Mouse (Mus musculus) heart, embryonic 14.5 days (tissue): ENCODE results near the gene Inka1. TPM values are rescaled to one million over a fixed set of nuclear protein-coding genes. Genes with fewer than 3 reads are reported as not detected.

Experiments used
- ATAC-seq: fragments of 200-750 bp; cut with Nextera tagmentation; 2 replicates; pipeline ENCODE4 v1.8.0; 2017; ENCODE audit warnings: low read depth, moderate TSS enrichment; ENCODE audit not compliant: insufficient number of reproducible peaks, insufficient read depth, low FRiP score
- H3K27ac ChIP-seq, 2 experiments: fragments of 200-500 bp in 1 of 2; fragments of 300-500 bp in 1 of 2; sonication (generic) in 1 of 2; replicated peaks in 1 of 2; 2 replicates each; pipeline ENCODE4 v1.5.1; 2012 to 2014; ENCODE audit warnings: low read depth in 2 of 2, low read length in 2 of 2, control low read depth in 1 of 2, mild to moderate bottlenecking in 1 of 2, mixed read lengths in 1 of 2; ENCODE audit not compliant: control insufficient read depth in 1 of 2, insufficient read depth in 1 of 2
- H3K27me3 ChIP-seq: fragments of 300-500 bp; sonication (generic); 2 replicates; pipeline ENCODE4 v1.6.1; 2014; ENCODE audit warnings: mild to moderate bottlenecking, low read length, control low read depth; ENCODE audit not compliant: control insufficient read depth, insufficient read depth
- H3K36me3 ChIP-seq: fragments of 300-500 bp; sonication (generic); 2 replicates; pipeline ENCODE4 v1.6.1; 2014; ENCODE audit warnings: mild to moderate bottlenecking, control low read depth, low read length, mixed read lengths; ENCODE audit not compliant: control insufficient read depth, insufficient read depth
- H3K4me1 ChIP-seq, 2 experiments: fragments of 200-500 bp in 1 of 2; fragments of 300-500 bp in 1 of 2; sonication (generic) in 1 of 2; 2 replicates each; pipeline ENCODE4 v1.6.1; 2012 to 2014; ENCODE audit warnings: low read length in 2 of 2, control low read depth in 1 of 2, mixed read lengths in 1 of 2; ENCODE audit not compliant: control insufficient read depth in 2 of 2, insufficient read depth in 2 of 2
- H3K4me2 ChIP-seq: fragments of 300-500 bp; sonication (generic); 2 replicates; pipeline ENCODE4 v1.6.1; 2014; ENCODE audit warnings: mild to moderate bottlenecking, low read length
- H3K4me3 ChIP-seq, 2 experiments: fragments of 200-500 bp in 1 of 2; fragments of 300-500 bp in 1 of 2; sonication (generic) in 1 of 2; 2 replicates each; pipeline ENCODE4 v1.5.1; 2012 to 2014; ENCODE audit warnings: low read length in 2 of 2, mild to moderate bottlenecking in 2 of 2, control low read depth in 1 of 2, low read depth in 1 of 2, moderate library complexity in 1 of 2; ENCODE audit not compliant: control insufficient read depth in 1 of 2, insufficient read depth in 1 of 2
- H3K9ac ChIP-seq: fragments of 300-500 bp; sonication (generic); 2 replicates; pipeline ENCODE4 v1.6.1; 2014; ENCODE audit warnings: mild to moderate bottlenecking, low read length
- H3K9me3 ChIP-seq: fragments of 300-500 bp; sonication (generic); 2 replicates; pipeline ENCODE4 v1.6.1; 2016; ENCODE audit warnings: low read length, control low read depth; ENCODE audit not compliant: control insufficient read depth
- whole genome bisulfite sequencing: fragments of 180-500 bp; shearing (Covaris S2); extraction: QIAGEN DNeasy Blood & Tissue Kit; methylation state at CpG from one replicate; pipeline ENCODE4 v1.1.7; 2014; 5-methylcytosine and 5-hydroxymethylcytosine counted together
- polyA plus RNA-seq: library from polyadenylated mRNA; unstranded; fragments of >200 nt; fragmentation: Nextera tagmentation; extraction: Ambion mirVana; gene quantifications from 2 replicates; pipeline ENCODE4 v1.2.1, GENCODE M21; 2014

The Inka1 gene
- 46.0 and 49.2 TPM in 2 replicates for polyA plus RNA-seq

- Histone ChIP-seq H3K4me2 (peak within 1 kb of the TSS; percentile 85), H3K9me3 (no peaks in the 10 kb centered on the region), H3K27ac (peak within 1 kb of the TSS; percentile 99 to 100), H3K27me3 (no peaks in the 10 kb centered on the region), H3K9ac (peak within 1 kb of the TSS; percentile 89), H3K4me1 (peaks cover 44 to 47% of the 10 kb centered on the region in 2 experiments), H3K4me3 (peak within 1 kb of the TSS; percentile 60 to 84), H3K36me3 (peaks cover 11% of the 10 kb centered on the region)
- WGBS: under 1% methylated on average over 58 of the region's 58 CpGs
- peak; percentile 55 for ATAC-seq
Observed at GRCm38 (mm10) chr9:107985131-107986119, at the start of gene Inka1. Gene Inka1, minus strand, starts transcription at chr9:107985879.

GRCm38 (mm10) chr9:108032126-108032525 is 46.4 kb upstream of the Inka1 start:
- Histone ChIP-seq H3K4me2 (no peak overlapping the region), H3K27me3 (no peaks in the 10 kb centered on the region), H3K36me3 (peaks cover 69% of the 10 kb centered on the region), H3K4me1 (no peaks in the 10 kb centered on the region), H3K4me3 (no peak overlapping the region), H3K9me3 (no peaks in the 10 kb centered on the region), H3K27ac (no peak overlapping the region), H3K9ac (no peak overlapping the region)
- ATAC-seq: no peak
- WGBS: 83% methylated on average over 5 of the region's 5 CpGs

- no peak overlapping the region for H3K4me2 ChIP-seq
- H3K9ac ChIP-seq: no peak overlapping the region
- 96% methylated on average over 3 of the region's 3 CpGs for WGBS
- H3K27me3 ChIP-seq: no peaks in the 10 kb centered on the region
- no peak for ATAC-seq
- no peak overlapping the region for H3K27ac ChIP-seq
- H3K9me3 ChIP-seq: no peaks in the 10 kb centered on the region
- no peak overlapping the region for H3K4me3 ChIP-seq
- H3K4me1 ChIP-seq: no peaks in the 10 kb centered on the region
- peaks cover 68% of the 10 kb centered on the region for H3K36me3 ChIP-seq
Observed at GRCm38 (mm10) chr9:108027867-108028266, 42.2 kb upstream of the Inka1 start.

GRCm38 (mm10) chr9:108026584-108026983 is 40.9 kb upstream of the Inka1 start:
- Histone ChIP-seq H3K27ac (no peak overlapping the region), H3K4me3 (no peak overlapping the region), H3K9ac (no peak overlapping the region), H3K9me3 (no peaks in the 10 kb centered on the region), H3K36me3 (peaks cover 57% of the 10 kb centered on the region), H3K4me1 (peaks cover 0 to 5% of the 10 kb centered on the region in 2 experiments; a peak in 1 of 4 replicates), H3K4me2 (no peak overlapping the region), H3K27me3 (no peaks in the 10 kb centered on the region)
- 91% methylated on average over 3 of the region's 3 CpGs for WGBS
- ATAC-seq: no peak

GRCm38 (mm10) chr9:108023216-108023615 is 37.5 kb upstream of the Inka1 start:
- Histone ChIP-seq H3K27me3 (no peaks in the 10 kb centered on the region), H3K9me3 (no peaks in the 10 kb centered on the region), H3K4me1 (peaks cover 0 to 23% of the 10 kb centered on the region in 2 experiments; a peak in 2 of 4 replicates), H3K4me2 (no peak overlapping the region), H3K27ac (no peak overlapping the region), H3K9ac (no peak overlapping the region), H3K4me3 (no peak overlapping the region), H3K36me3 (peaks cover 43% of the 10 kb centered on the region)
- ATAC-seq: no peak
- 85% methylated on average over 3 of the region's 3 CpGs for WGBS

GRCm38 (mm10) chr9:108020741-108021140 is 35.1 kb upstream of the Inka1 start:
- ATAC-seq: no peak
- Histone ChIP-seq H3K4me3 (no peak overlapping the region), H3K36me3 (peaks cover 20% of the 10 kb centered on the region), H3K27me3 (no peaks in the 10 kb centered on the region), H3K4me2 (peak overlapping the region; percentile 38), H3K4me1 (peaks cover 0 to 23% of the 10 kb centered on the region in 2 experiments; a peak in 2 of 4 replicates), H3K9ac (peak overlapping the region; percentile 18), H3K27ac (peak overlapping the region; percentile 45 to 66), H3K9me3 (no peaks in the 10 kb centered on the region)
- WGBS: 98% methylated on average over 1 of the region's 1 CpGs

GRCm38 (mm10) chr9:108017127-108017526 is 31.4 kb upstream of the Inka1 start:
- Histone ChIP-seq H3K27me3 (no peaks in the 10 kb centered on the region), H3K4me2 (no peak overlapping the region), H3K4me3 (no peak overlapping the region), H3K36me3 (peaks cover 8% of the 10 kb centered on the region; the same call in 1 of the 2 replicates), H3K9ac (no peak overlapping the region), H3K4me1 (peaks cover 0 to 23% of the 10 kb centered on the region in 2 experiments; a peak in 2 of 4 replicates), H3K27ac (no peak overlapping the region), H3K9me3 (no peaks in the 10 kb centered on the region)
- 69% methylated on average over 3 of the region's 3 CpGs for WGBS
- no peak for ATAC-seq
